Comparison of ENCODE assay signal across 9 mouse cellular contexts in genomic region chr10:27652694-27653335, GRCm38 (mm10). TPM values are rescaled to one million over a fixed set of nuclear protein-coding genes. Genes with fewer than 3 reads are reported as not detected.
DNase-seq lines count a peak whose midpoint lies in the region; ATAC-seq lines count a peak whose summit lies in the region.
"Had no signal": no experiment of that assay in that cellular context is flagged by ENCODE, and none has a peak within 500 bp of the region (broad histone marks: within the 10 kb centered on the region; RNA-seq: fewer than 3 reads in every experiment).

No protein-coding gene starts in this region.

- peak overlapping the region; percentile 39 for H3K4me2 ChIP-seq in heart, embryonic 15.5 days
- no peak overlapping the region for H3K4me2 ChIP-seq in neural tube, embryonic 13.5 days

- WGBS in heart, embryonic 15.5 days = 48% methylated on average over 8 of the region's 8 CpGs
- 54% methylated on average over 8 of the region's 8 CpGs for WGBS in neural tube, embryonic 13.5 days

- H3K4me1 ChIP-seq in heart, embryonic 15.5 days (replicated peaks) = peaks cover 6% of the 10 kb centered on the region; the same call in 1 of the 2 replicates
- 0 out of 2 replicates have a peak, but pooled peaks cover 8% of the 10 kb centered on the region for H3K4me1 ChIP-seq in neural tube, embryonic 13.5 days (replicated peaks)

- DNase-seq in frontal cortex, postnatal 36 days (ENCODE audit: low spot score in 2 of 2) = peak; percentile 9 to 13
- DNase-seq in frontal cortex, postnatal 10 days (ENCODE audit: low spot score in 2 of 2) = no peak
- peak; percentile 8 for DNase-seq in lung, postnatal 10 days
- no peak for DNase-seq in lung, adult 18-20 months
- DNase-seq in testis, postnatal 10 days (ENCODE audit: low spot score) = no peak
- no peak for DNase-seq in liver

- no peaks in the 10 kb centered on the region for H3K9me3 ChIP-seq in heart, embryonic 15.5 days (replicated peaks)
- H3K9me3 ChIP-seq in neural tube, embryonic 13.5 days = no peaks in the 10 kb centered on the region

- no peaks in the 10 kb centered on the region for H3K36me3 ChIP-seq in heart, embryonic 15.5 days
- no peaks in the 10 kb centered on the region for H3K36me3 ChIP-seq in neural tube, embryonic 13.5 days

- 0 out of 2 replicates have a peak overlapping the region, but pooled peaks have one; percentile 3 for H3K4me3 ChIP-seq in heart, embryonic 15.5 days
- H3K4me3 ChIP-seq in neural tube, embryonic 13.5 days = no peak overlapping the region

- no peak overlapping the region for H3K9ac ChIP-seq in heart, embryonic 15.5 days
- H3K9ac ChIP-seq in neural tube, embryonic 13.5 days = no peak overlapping the region

- H3K27me3 ChIP-seq in heart, embryonic 15.5 days = no peaks in the 10 kb centered on the region
- H3K27me3 ChIP-seq in neural tube, embryonic 13.5 days = no peaks in the 10 kb centered on the region

- H3K27ac ChIP-seq in heart, embryonic 15.5 days = no peak overlapping the region
- H3K27ac ChIP-seq in neural tube, embryonic 13.5 days (replicated peaks) = no peak overlapping the region

- ATAC-seq in heart, embryonic 15.5 days (replicated peaks; ENCODE audit: insufficient number of reproducible peaks, insufficient read depth, low FRiP score, low read depth) = no peak
- ATAC-seq in neural tube, embryonic 13.5 days (ENCODE audit: low read depth) = 0 out of 2 replicates have a peak, but pooled peaks have one; percentile 23
- ATAC-seq: CD4-positive, CD25-positive, alpha-beta regulatory T cell, adult 4 months had no signal

RNA-seq across cellular contexts. Expression of gene Lama2, which starts 33.3 kb away (rescaled TPM):
- polyA plus RNA-seq in heart, embryonic 15.5 days (2015; fragmentation: Nextera tagmentation; extraction: Ambion mirVana) = 18.0 and 19.3 TPM in 2 replicates
- 9.1 and 10.5 TPM in 2 replicates for polyA plus RNA-seq in neural tube, embryonic 13.5 days (2015; fragmentation: Nextera tagmentation; extraction: Ambion mirVana)

Comparison
In these comparisons a context has a peak if more than half of its experiments do, and no peak if none do; other contexts are left out.
1. DNase-seq: peak in frontal cortex, postnatal 36 days (2 of 2) and lung, postnatal 10 days (single experiment); none in frontal cortex, postnatal 10 days (0 of 2), lung, adult 18-20 months (0 of 2), testis, postnatal 10 days (single experiment) and liver (single experiment).